Comparison of ENCODE assay signal across 10 mouse cellular contexts in the genomic region with DNA sequence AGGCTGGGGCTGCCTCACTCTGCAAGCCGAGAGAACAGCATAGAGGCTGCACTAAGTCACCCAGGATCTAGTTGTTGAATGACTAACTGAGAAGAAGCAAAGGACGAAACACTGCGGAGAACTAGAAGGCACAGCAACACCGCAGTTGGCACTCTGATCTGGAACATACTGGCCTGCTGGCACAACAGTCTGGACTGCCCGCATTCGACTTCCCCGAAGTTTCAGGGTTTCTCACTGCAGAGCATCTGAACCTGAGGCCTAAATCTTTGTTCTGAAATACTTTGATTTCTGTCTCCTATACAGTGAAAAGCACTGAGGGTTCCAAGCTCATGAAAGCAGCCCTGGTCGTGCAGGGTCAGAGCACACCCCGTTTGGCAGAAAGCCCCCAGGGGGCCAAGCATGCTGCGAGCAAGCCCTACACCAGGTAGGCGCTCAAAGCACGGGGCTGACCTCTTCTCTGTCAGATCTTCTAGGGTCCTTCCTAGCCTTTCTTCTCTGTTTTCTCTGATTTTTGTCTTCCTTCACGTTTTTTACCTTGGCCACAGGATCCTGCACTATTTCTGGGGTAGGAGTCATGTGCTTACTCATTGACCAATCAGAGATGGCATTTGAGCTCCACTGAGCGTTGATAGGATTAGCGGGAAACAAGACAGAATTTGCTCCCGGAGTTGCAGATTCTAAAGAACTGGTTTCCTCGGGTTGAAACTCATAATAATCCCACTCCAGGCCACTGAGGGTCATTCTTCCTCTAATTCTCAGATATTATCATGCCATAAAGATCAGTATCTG. TPM values are rescaled to one million over a fixed set of nuclear protein-coding genes. Genes with fewer than 3 reads are reported as not detected.
DNase-seq lines count a peak whose midpoint lies in the region; ATAC-seq lines count a peak whose summit lies in the region.
"Had no signal": no experiment of that assay in that cellular context is flagged by ENCODE, and none has a peak within 500 bp of the region (broad histone marks: within the 10 kb centered on the region; RNA-seq: fewer than 3 reads in every experiment).

No protein-coding gene starts in this region.

- no peaks in the 10 kb centered on the region for H3K36me3 ChIP-seq in heart, embryonic 13.5 days
- no peaks in the 10 kb centered on the region for H3K36me3 ChIP-seq in hindbrain, embryonic 14.5 days (replicated peaks; ENCODE audit: control insufficient read depth, insufficient read depth)
- no peaks in the 10 kb centered on the region for H3K36me3 ChIP-seq in midbrain, embryonic 16.5 days (ENCODE audit: control insufficient read depth, insufficient read depth, low read length)
- H3K36me3 ChIP-seq: G1E had no signal

- DNase-seq in heart, postnatal 36 days = no peak
- peak; percentile 32 to 53 for DNase-seq in cerebellum, postnatal 36 days
- no peak for DNase-seq in hindbrain, embryonic 14.5 days (ENCODE audit: low spot score)
- DNase-seq in left cerebral cortex, postnatal 10 days (ENCODE audit: extremely low spot score in 1 of 2, low spot score in 2 of 2) = no peak
- DNase-seq in gastrocnemius, postnatal 10 days = no peak
- DNase-seq in left cerebral cortex, postnatal 25 days (ENCODE audit: low spot score in 2 of 2) = no peak

- no peaks in the 10 kb centered on the region for H3K9me3 ChIP-seq in heart, embryonic 13.5 days
- H3K9me3 ChIP-seq in hindbrain, embryonic 14.5 days (ENCODE audit: control insufficient read depth, low read length) = no peaks in the 10 kb centered on the region
- no peaks in the 10 kb centered on the region for H3K9me3 ChIP-seq in midbrain, embryonic 16.5 days (replicated peaks; ENCODE audit: control insufficient read depth, low read length, poor library complexity, severe bottlenecking)
- H3K9me3 ChIP-seq: G1E had no signal

- H3K4me2 ChIP-seq in heart, embryonic 13.5 days = peak overlapping the region; percentile 66
- peak overlapping the region; percentile 52 for H3K4me2 ChIP-seq in hindbrain, embryonic 14.5 days (replicated peaks)
- peak overlapping the region; percentile 60 for H3K4me2 ChIP-seq in midbrain, embryonic 16.5 days (ENCODE audit: low read length)

- peaks cover 19% of the 10 kb centered on the region for H3K4me1 ChIP-seq in heart, embryonic 13.5 days
- no peaks in the 10 kb centered on the region for H3K4me1 ChIP-seq in hindbrain, embryonic 14.5 days (replicated peaks; ENCODE audit: control insufficient read depth, insufficient read depth, low read length)
- H3K4me1 ChIP-seq in midbrain, embryonic 16.5 days (ENCODE audit: control insufficient read depth, insufficient read depth, low read length) = peaks cover 11% of the 10 kb centered on the region; the same call in 1 of the 2 replicates
- H3K4me1 ChIP-seq: megakaryocyte, embryonic 14.5 days had no signal

- ATAC-seq in heart, embryonic 13.5 days (ENCODE audit: extremely low read depth, insufficient number of reproducible peaks, low FRiP score, low TSS enrichment) = no peak
- peak; percentile 69; the same call in 1 of the 2 replicates for ATAC-seq in hindbrain, embryonic 14.5 days (ENCODE audit: low FRiP score)
- ATAC-seq in midbrain, embryonic 16.5 days = peak; percentile 80

- intact Hi-C loops in heart, postnatal 36 days (cut with DNase I) = no loop called here
- intact Hi-C loops in left cerebral cortex, postnatal 10 days (cut with DNase I) = no loop called here
- intact Hi-C loops in left cerebral cortex, postnatal 25 days (cut with DNase I) = no loop called here

- H3K9ac ChIP-seq in heart, embryonic 13.5 days = peak overlapping the region; percentile 63
- peak overlapping the region; percentile 26; the same call in 1 of the 2 replicates for H3K9ac ChIP-seq in hindbrain, embryonic 14.5 days
- H3K9ac ChIP-seq in midbrain, embryonic 16.5 days (ENCODE audit: low read depth, low read length) = peak overlapping the region; percentile 46; the same call in 1 of the 2 replicates

- no peaks in the 10 kb centered on the region for H3K27me3 ChIP-seq in heart, embryonic 13.5 days (replicated peaks)
- no peaks in the 10 kb centered on the region for H3K27me3 ChIP-seq in hindbrain, embryonic 14.5 days (ENCODE audit: control insufficient read depth, insufficient read depth, low read length)
- no peaks in the 10 kb centered on the region for H3K27me3 ChIP-seq in midbrain, embryonic 16.5 days (ENCODE audit: control insufficient read depth, insufficient read depth, low read depth, low read length)

- H3K4me3 ChIP-seq in heart, embryonic 13.5 days = peak overlapping the region; percentile 42
- H3K4me3 ChIP-seq in hindbrain, embryonic 14.5 days (replicated peaks; ENCODE audit: low read length) = peak overlapping the region; percentile 28
- peak overlapping the region; percentile 31 for H3K4me3 ChIP-seq in midbrain, embryonic 16.5 days (ENCODE audit: low read depth, low read length)
- H3K4me3 ChIP-seq: megakaryocyte, embryonic 14.5 days had no signal

- H3K27ac ChIP-seq in heart, embryonic 13.5 days (replicated peaks) = no peak overlapping the region
- no peak overlapping the region for H3K27ac ChIP-seq in hindbrain, embryonic 14.5 days
- H3K27ac ChIP-seq in midbrain, embryonic 16.5 days (ENCODE audit: low read length) = no peak overlapping the region

- 42% methylated on average over 17 of the region's 17 CpGs for WGBS in heart, embryonic 13.5 days
- WGBS in hindbrain, embryonic 14.5 days = 50% methylated on average over 17 of the region's 17 CpGs
- WGBS in midbrain, embryonic 16.5 days = 44% methylated on average over 17 of the region's 17 CpGs

RNA-seq across cellular contexts. Expression of a gene that starts 33.6 kb away (rescaled TPM):
- polyA plus RNA-seq in heart, embryonic 13.5 days (2015; fragmentation: Nextera tagmentation; extraction: Ambion mirVana) = 131 and 136 TPM in 2 replicates
- 10 to 100 TPM; 38.4 to 38.7 TPM for total RNA-seq in heart, postnatal 36 days (2021)
- polyA plus RNA-seq in hindbrain, embryonic 14.5 days (2014; fragmentation: Nextera tagmentation; extraction: Ambion mirVana) = 100 and 120 TPM in 2 replicates
- polyA plus RNA-seq in midbrain, embryonic 16.5 days (2015; fragmentation: Nextera tagmentation; extraction: Ambion mirVana) = 106 and 119 TPM in 2 replicates
- total RNA-seq in left cerebral cortex, postnatal 10 days (2021) = 10 to 100 TPM; 42.5 to 44.3 TPM
- total RNA-seq in gastrocnemius, postnatal 10 days (2021) = 10 to 100 TPM; 29.9 to 38.4 TPM
- total RNA-seq in left cerebral cortex, postnatal 25 days (2021) = 10 to 100 TPM; 31.8 to 33.0 TPM

Comparison
In these comparisons a context has a peak if more than half of its experiments do, and no peak if none do; other contexts are left out.
1. DNase-seq: peak in cerebellum, postnatal 36 days (2 of 2); none in heart, postnatal 36 days (0 of 2), hindbrain, embryonic 14.5 days (single experiment), left cerebral cortex, postnatal 10 days (0 of 2), gastrocnemius, postnatal 10 days (single experiment) and left cerebral cortex, postnatal 25 days (0 of 2).
2. Peak in every context shown above with its lines, with median percentiles within 50 percentile points of each other: H3K4me2 ChIP-seq, H3K4me3 ChIP-seq and H3K9ac ChIP-seq.